In genomic region chr10:118869591-118870001, GRCm38 (mm10) we compare ENCODE assay signal across 8 mouse cellular contexts. TPM values are rescaled to one million over a fixed set of nuclear protein-coding genes. Genes with fewer than 3 reads are reported as not detected.
A peak's percentile ranks its signal among the peaks of the same experiment; 100 is the strongest.
DNase-seq lines count a peak whose midpoint lies in the region; ATAC-seq and TF ChIP-seq lines count a peak whose summit lies in the region.

No protein-coding gene starts in this region.

- H3K4me1 ChIP-seq in ES-E14 (ENCODE audit: control insufficient read depth in 2 of 2, insufficient read depth in 2 of 2, low read length in 2 of 2, poor library complexity in 1 of 2): peaks cover 1 to 6% of the 10 kb centered on the region in 2 experiments; a peak in 1 of 4 replicates
- H3K4me1 ChIP-seq in lung, postnatal 0 days (ENCODE audit: insufficient read depth, low read depth, low read length): peaks cover 19% of the 10 kb centered on the region; the same call in 1 of the 2 replicates

- peak overlapping the region; percentile 41; the same call in 1 of the 2 replicates for H3K9ac ChIP-seq in ES-E14 (ENCODE audit: insufficient read depth, low read depth, low read length, poor library complexity, severe bottlenecking)
- peak overlapping the region; percentile 24; the same call in 1 of the 2 replicates for H3K9ac ChIP-seq in lung, postnatal 0 days (replicated peaks; ENCODE audit: low read depth)

- no peak overlapping the region for H3K27ac ChIP-seq in ES-E14 (ENCODE audit: insufficient read depth, low read depth, low read length, poor library complexity, severe bottlenecking)
- peak overlapping the region; percentile 97 for H3K27ac ChIP-seq in lung, postnatal 0 days (ENCODE audit: low read length)

- ATAC-seq in cerebellum, adult (ENCODE audit: insufficient number of reproducible peaks, low FRiP score, low TSS enrichment): peak; percentile 70
- peak; percentile 85 for ATAC-seq in hematopoietic stem cell, adult 5-6 weeks (replicated peaks in 1 of 2; ENCODE audit: insufficient read depth in 1 of 2, low FRiP score in 2 of 2, low TSS enrichment in 1 of 2, low read depth in 1 of 2, poor library complexity in 2 of 2, severe bottlenecking in 2 of 2)
- ATAC-seq in lung, postnatal 0 days: peak; percentile 85

- H3K4me3 ChIP-seq in ES-E14 (ENCODE audit: insufficient read depth in 1 of 2, low read depth in 1 of 2, low read length in 2 of 2, poor library complexity in 1 of 2, severe bottlenecking in 1 of 2): peak overlapping the region; percentile 84 to 93
- H3K4me3 ChIP-seq in lung, postnatal 0 days (ENCODE audit: low read depth, low read length): peak overlapping the region; percentile 98

- no peaks in the 10 kb centered on the region; the same call in 1 of the 2 replicates for H3K36me3 ChIP-seq in ES-E14 (ENCODE audit: control insufficient read depth, insufficient read depth, low read length, poor library complexity, severe bottlenecking)
- no peaks in the 10 kb centered on the region; the same call in 1 of the 2 replicates for H3K36me3 ChIP-seq in lung, postnatal 0 days (ENCODE audit: insufficient read depth, low read length)

- WGBS in lung, postnatal 0 days: 0% methylated on average over 16 of the region's 16 CpGs

- TF ChIP-seq CTCF in lung, postnatal 0 days (IDR thresholded peaks at IDR 0.05): peak; percentile 2; the same call in 1 of the 2 replicates

- no peak for TF ChIP-seq EP300 in lung, postnatal 0 days (IDR thresholded peaks at IDR 0.05)

- no peaks in the 10 kb centered on the region for H3K27me3 ChIP-seq in lung, postnatal 0 days (replicated peaks; ENCODE audit: insufficient read depth, low read length)

- H3K4me2 ChIP-seq in lung, postnatal 0 days (replicated peaks; ENCODE audit: low read depth, low read length): peak overlapping the region; percentile 78

- no peaks in the 10 kb centered on the region for H3K9me3 ChIP-seq in ES-E14 (ENCODE audit: control insufficient read depth, insufficient read depth, low read depth, low read length)
- no peaks in the 10 kb centered on the region for H3K9me3 ChIP-seq in lung, postnatal 0 days (ENCODE audit: low read length)

- peak; percentile 63 for DNase-seq in ES-E14 (ENCODE audit: low read depth, low spot score)
- peak; percentile 76 for DNase-seq in forelimb bud, embryonic 11.5 days (ENCODE audit: low read depth, low spot score)
- DNase-seq in layer of hippocampus, adult 9-10 months (ENCODE audit: low spot score): peak; percentile 33
- peak; percentile 96 for DNase-seq in lung, postnatal 0 days (ENCODE audit: low spot score)
- peak; percentile 65 for DNase-seq in ovary, postnatal 36 days (ENCODE audit: low spot score)
- peak; percentile 69 to 78 for DNase-seq in thymus, postnatal 36 days

- in situ Hi-C loops in ES-E14 (cut with MboI; ENCODE audit: low sequenced_read_pairs in 2 of 2, unreplicated experiment in 2 of 2): no loop called here

TF ChIP-seq in ES-E14, 5 proteins besides CTCF, POLR2A, EP300 and RAD21:
- TF ChIP-seq ZC3H11A (IDR thresholded peaks at IDR 0.05; ENCODE audit: borderline replicate concordance, low read depth, low read length) (no peak), HCFC1 (IDR thresholded peaks at IDR 0.05; ENCODE audit: borderline replicate concordance, insufficient read depth, low read length) (no peak), MAFK (IDR thresholded peaks at IDR 0.05; ENCODE audit: insufficient read depth, low read depth, low read length) (no peak), ZNF384 (IDR thresholded peaks at IDR 0.05; ENCODE audit: low read depth, low read length) (no peak), CHD2 (IDR thresholded peaks at IDR 0.05; ENCODE audit: low read depth, low read length) (no peak)

RNA-seq across cellular contexts. Expression of gene Dyrk2, which starts 0.4 kb away (rescaled TPM):
- 12.1 and 14.4 TPM in 2 replicates for total RNA-seq in ES-E14 (2012; rRNA removed)
- total RNA-seq in hematopoietic stem cell, adult 5-6 weeks (2017): 16.2 and 18.5 TPM in 2 replicates
- polyA plus RNA-seq in lung, postnatal 0 days (2015; fragmentation: Nextera tagmentation; extraction: Ambion mirVana): 7.0 and 9.4 TPM in 2 replicates

Comparison
In these comparisons a context has a peak if more than half of its experiments do, and no peak if none do; other contexts are left out.
1. DNase-seq: peak in every context shown above with its lines; median percentile 96 in lung, postnatal 0 days; 76 in forelimb bud, embryonic 11.5 days; 74 in thymus, postnatal 36 days; 65 in ovary, postnatal 36 days; 63 in ES-E14; 33 in layer of hippocampus, adult 9-10 months.